Mouse (Mus musculus): ENCODE measurements around the gene Helt. TPM values are rescaled to one million over a fixed set of nuclear protein-coding genes. Genes with fewer than 3 reads are reported as not detected.
A peak's percentile ranks its signal among the peaks of the same experiment; 100 is the strongest.

The Helt gene
- total RNA-seq (2021) = 1 to 10 TPM in 1 of 2 experiments, under 1 TPM in 1; 0.82 to 1.6 TPM
- long read RNA-seq, experiment 1, partial matches to known transcripts = 0 of 1 reads
- long read RNA-seq, experiment 1, other reads (novel, unspliced or antisense) = 0 of 1 reads
- long read RNA-seq, experiment 2, partial matches to known transcripts = 0 of 1 reads
- long read RNA-seq, experiment 2, other reads (novel, unspliced or antisense) = 0 of 1 reads

- Histone ChIP-seq H3K27ac (peak within 1 kb of the TSS; percentile 38; the same call in 1 of the 2 replicates), H3K4me3 (peak within 1 kb of the TSS; percentile 59)
- intact Hi-C loops (cut with DNase I) = no loop called here
- no peak for DNase-seq
- no peak for TF ChIP-seq CTCF (IDR thresholded peaks at IDR 0.05)
These were observed at the start of gene Helt for GRCm38 (mm10) chr8:46294181-46294892. Gene Helt, minus strand, starts transcription at chr8:46294671.

- intact Hi-C loops (cut with DNase I) = no loop called here
- H3K4me3 ChIP-seq = no peak overlapping the region
- no peak for TF ChIP-seq CTCF (IDR thresholded peaks at IDR 0.05)
These were observed 47.8 kb upstream of the Helt start for GRCm38 (mm10) chr8:46342272-46342671.

GRCm38 (mm10) chr8:46340381-46341273 is 46.2 kb upstream of the Helt start:
- Histone ChIP-seq H3K4me3 (no peak overlapping the region), H3K27ac (no peak overlapping the region)
- TF ChIP-seq CTCF (IDR thresholded peaks at IDR 0.05) = no peak
- DNase-seq = no peak
- intact Hi-C loops (cut with DNase I) = no loop called here

More at GRCm38 (mm10) chr8:46342272-46342671, 47.8 kb upstream of the Helt start:
- no peak overlapping the region for H3K27ac ChIP-seq
- DNase-seq = no peak

GRCm38 (mm10) chr8:46339317-46339716 is 44.8 kb upstream of the Helt start:
- no peak for TF ChIP-seq CTCF (IDR thresholded peaks at IDR 0.05)
- Histone ChIP-seq H3K27ac (no peak overlapping the region), H3K4me3 (no peak overlapping the region)
- no peak for DNase-seq
- intact Hi-C loops (cut with DNase I) = no loop called here

GRCm38 (mm10) chr8:46336351-46336750 is 41.9 kb upstream of the Helt start:
- TF ChIP-seq CTCF (IDR thresholded peaks at IDR 0.05) = no peak
- DNase-seq = no peak
- intact Hi-C loops (cut with DNase I) = no loop called here

GRCm38 (mm10) chr8:46332389-46333061 is 38.1 kb upstream of the Helt start:
- H3K4me3 ChIP-seq = no peak overlapping the region
- H3K27ac ChIP-seq = no peak overlapping the region
- no peak for DNase-seq
- TF ChIP-seq CTCF (IDR thresholded peaks at IDR 0.05) = no peak
- intact Hi-C loops (cut with DNase I) = no loop called here

More at GRCm38 (mm10) chr8:46336351-46336750, 41.9 kb upstream of the Helt start:
- Histone ChIP-seq H3K27ac (no peak overlapping the region), H3K4me3 (no peak overlapping the region)

- DNase-seq = no peak
- H3K27ac ChIP-seq = no peak overlapping the region
- H3K4me3 ChIP-seq = no peak overlapping the region
- TF ChIP-seq CTCF (IDR thresholded peaks at IDR 0.05) = no peak
- intact Hi-C loops (cut with DNase I) = no loop called here
These were observed 37.3 kb upstream of the Helt start for GRCm38 (mm10) chr8:46331801-46332200.

GRCm38 (mm10) chr8:46329396-46329795 is 34.9 kb upstream of the Helt start:
- no peak for TF ChIP-seq CTCF (IDR thresholded peaks at IDR 0.05)
- intact Hi-C loops (cut with DNase I) = no loop called here
- Histone ChIP-seq H3K4me3 (no peak overlapping the region), H3K27ac (no peak overlapping the region)
- no peak for DNase-seq

- Histone ChIP-seq H3K27ac (no peak overlapping the region), H3K4me3 (no peak overlapping the region)
- DNase-seq = no peak
- no peak for TF ChIP-seq CTCF (IDR thresholded peaks at IDR 0.05)
- intact Hi-C loops (cut with DNase I) = no loop called here
These were observed 32.8 kb upstream of the Helt start for GRCm38 (mm10) chr8:46327284-46327683.

- no peak overlapping the region for H3K4me3 ChIP-seq
- TF ChIP-seq CTCF (IDR thresholded peaks at IDR 0.05) = no peak
- intact Hi-C loops (cut with DNase I) = no loop called here
- DNase-seq = no peak
- H3K27ac ChIP-seq = no peak overlapping the region
These were observed 32.2 kb upstream of the Helt start for GRCm38 (mm10) chr8:46326715-46327114.

GRCm38 (mm10) chr8:46324676-46325075 is 30.2 kb upstream of the Helt start:
- no peak for TF ChIP-seq CTCF (IDR thresholded peaks at IDR 0.05)
- intact Hi-C loops (cut with DNase I) = no loop called here

GRCm38 (mm10) chr8:46323672-46324191 is 29.3 kb upstream of the Helt start:
- intact Hi-C loops (cut with DNase I) = no loop called here
- Histone ChIP-seq H3K4me3 (no peak overlapping the region), H3K27ac (no peak overlapping the region)
- DNase-seq = no peak
- TF ChIP-seq CTCF (IDR thresholded peaks at IDR 0.05) = no peak

More at GRCm38 (mm10) chr8:46324676-46325075, 30.2 kb upstream of the Helt start:
- Histone ChIP-seq H3K4me3 (no peak overlapping the region), H3K27ac (no peak overlapping the region)
- no peak for DNase-seq

Measured in gastrocnemius, adult 2 months (tissue).